Mouse (Mus musculus) embryonic facial prominence, embryonic 13.5 days (tissue): Measurements from ENCODE around the gene Pik3ip1. TPM values are rescaled to one million over a fixed set of nuclear protein-coding genes. Genes with fewer than 3 reads are reported as not detected.
A peak's percentile ranks its signal among the peaks of the same experiment; 100 is the strongest.

Experiments used
- ATAC-seq: fragments of 200-750 bp; cut with Nextera tagmentation; 2 replicates; pipeline ENCODE4 v1.8.0; 2017; ENCODE audit warnings: low read depth; ENCODE audit not compliant: insufficient number of reproducible peaks, insufficient read depth, low FRiP score, low TSS enrichment
- H3K27ac ChIP-seq: fragments of 300-500 bp; sonication (generic); 2 replicates; pipeline ENCODE4 v1.5.1; 2015; ENCODE audit warnings: moderate library complexity, mild to moderate bottlenecking, inconsistent platforms
- H3K27me3 ChIP-seq: fragments of 300-500 bp; sonication (generic); 2 replicates; pipeline ENCODE4 v1.6.1; 2015; ENCODE audit warnings: mild to moderate bottlenecking, inconsistent platforms
- H3K36me3 ChIP-seq: fragments of 300-500 bp; sonication (generic); 2 replicates; pipeline ENCODE4 v1.6.1; 2015; ENCODE audit warnings: mild to moderate bottlenecking, inconsistent platforms
- H3K4me1 ChIP-seq: fragments of 300-500 bp; sonication (generic); 2 replicates; pipeline ENCODE4 v1.6.1; 2015; ENCODE audit warnings: inconsistent platforms
- H3K4me2 ChIP-seq: fragments of 300-500 bp; sonication (generic); 2 replicates; pipeline ENCODE4 v1.6.1; 2015; ENCODE audit warnings: moderate library complexity, mild to moderate bottlenecking, inconsistent platforms
- H3K4me3 ChIP-seq: fragments of 300-500 bp; sonication (generic); 2 replicates; pipeline ENCODE4 v1.5.1; 2015; ENCODE audit warnings: mild to moderate bottlenecking, inconsistent platforms
- H3K9ac ChIP-seq: fragments of 300-500 bp; sonication (generic); 2 replicates; pipeline ENCODE4 v1.6.1; 2015; ENCODE audit warnings: mild to moderate bottlenecking, inconsistent platforms
- H3K9me3 ChIP-seq: fragments of 300-500 bp; sonication (generic); 2 replicates; pipeline ENCODE4 v1.6.1; 2016; ENCODE audit warnings: inconsistent platforms
- WGBS: fragments of 180-500 bp; shearing (Covaris S2); methylation state at CpG from one replicate; pipeline ENCODE4 v1.1.7; 2015; ENCODE audit warnings: mixed read lengths; 5-methylcytosine and 5-hydroxymethylcytosine counted together
- polyA plus RNA-seq: library from polyadenylated mRNA; unstranded; fragments of >200 nt; fragmentation: Nextera tagmentation; extraction: Ambion mirVana; gene quantifications from 2 replicates; pipeline ENCODE4 v1.2.1, GENCODE M21; 2015

Pik3ip1 gene
- polyA plus RNA-seq, 1 experiment from 2014 or later = 14.6 TPM

DNA sequence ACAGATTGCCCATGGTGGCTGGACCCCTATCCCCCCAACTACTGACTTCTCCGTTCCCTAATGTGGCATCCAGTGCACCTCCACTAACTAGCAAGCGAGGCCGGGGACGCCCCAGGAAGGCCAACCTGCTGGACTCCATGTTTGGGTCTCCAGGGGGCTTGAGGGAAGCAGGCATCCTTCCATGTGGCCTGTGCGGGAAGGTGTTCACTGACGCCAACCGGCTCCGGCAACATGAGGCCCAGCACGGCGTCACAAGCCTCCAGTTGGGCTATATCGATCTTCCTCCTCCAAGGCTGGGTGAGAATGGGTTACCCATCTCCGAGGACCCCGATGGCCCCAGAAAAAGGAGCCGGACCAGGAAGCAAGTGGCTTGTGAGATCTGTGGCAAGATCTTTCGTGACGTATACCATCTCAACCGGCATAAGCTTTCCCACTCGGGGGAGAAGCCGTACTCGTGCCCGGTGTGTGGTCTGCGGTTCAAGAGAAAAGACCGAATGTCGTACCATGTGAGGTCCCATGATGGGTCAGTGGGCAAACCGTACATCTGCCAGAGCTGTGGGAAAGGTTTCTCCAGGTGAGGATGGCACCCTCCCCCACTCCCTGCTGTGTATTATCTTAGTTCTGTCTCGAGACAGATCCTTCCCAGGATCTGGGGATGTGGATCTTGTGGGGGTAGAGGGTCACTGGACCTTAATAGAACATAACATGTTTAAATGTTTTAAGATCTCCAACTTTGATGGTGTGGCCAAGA is 38.7 kb upstream of the Pik3ip1 start:
- H3K36me3 ChIP-seq = peaks cover 40% of the 10 kb centered on the region
- H3K9me3 ChIP-seq = no peaks in the 10 kb centered on the region
- H3K27ac ChIP-seq = peak overlapping the region; percentile 100
- WGBS = under 1% methylated on average over 26 of the region's 26 CpGs
- H3K4me3 ChIP-seq = peak overlapping the region; percentile 79
- peak overlapping the region; percentile 99 for H3K9ac ChIP-seq
- peaks cover 52% of the 10 kb centered on the region for H3K4me1 ChIP-seq
- peak overlapping the region; percentile 99 for H3K4me2 ChIP-seq
- H3K27me3 ChIP-seq = no peaks in the 10 kb centered on the region
- no peak for ATAC-seq

DNA sequence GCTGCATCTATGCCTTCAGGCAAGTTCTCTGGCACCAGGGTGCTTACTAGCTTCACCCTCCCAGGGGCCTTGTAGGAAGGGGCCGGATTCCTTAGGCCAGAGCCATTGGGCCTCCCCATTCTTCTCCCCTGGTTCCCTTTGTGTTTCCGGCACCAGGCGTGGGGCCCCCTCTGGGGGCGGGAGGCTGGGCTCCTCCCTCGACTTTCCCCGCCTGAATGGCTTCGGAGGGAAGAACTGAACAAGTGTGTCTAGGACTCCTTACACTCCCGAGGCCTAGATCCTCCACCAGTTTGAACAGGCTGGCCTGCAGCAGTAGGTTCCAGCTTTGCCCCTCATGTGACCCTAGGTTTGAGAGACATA is 38.2 kb upstream of the Pik3ip1 start:
- Histone ChIP-seq H3K4me3 (peak overlapping the region; percentile 79), H3K9ac (peak overlapping the region; percentile 99), H3K4me1 (peaks cover 57% of the 10 kb centered on the region), H3K4me2 (peak overlapping the region; percentile 99), H3K9me3 (no peaks in the 10 kb centered on the region), H3K36me3 (peaks cover 45% of the 10 kb centered on the region), H3K27me3 (no peaks in the 10 kb centered on the region), H3K27ac (peak overlapping the region; percentile 100)
- ATAC-seq = no peak
- under 1% methylated on average over 8 of the region's 8 CpGs for WGBS

DNA sequence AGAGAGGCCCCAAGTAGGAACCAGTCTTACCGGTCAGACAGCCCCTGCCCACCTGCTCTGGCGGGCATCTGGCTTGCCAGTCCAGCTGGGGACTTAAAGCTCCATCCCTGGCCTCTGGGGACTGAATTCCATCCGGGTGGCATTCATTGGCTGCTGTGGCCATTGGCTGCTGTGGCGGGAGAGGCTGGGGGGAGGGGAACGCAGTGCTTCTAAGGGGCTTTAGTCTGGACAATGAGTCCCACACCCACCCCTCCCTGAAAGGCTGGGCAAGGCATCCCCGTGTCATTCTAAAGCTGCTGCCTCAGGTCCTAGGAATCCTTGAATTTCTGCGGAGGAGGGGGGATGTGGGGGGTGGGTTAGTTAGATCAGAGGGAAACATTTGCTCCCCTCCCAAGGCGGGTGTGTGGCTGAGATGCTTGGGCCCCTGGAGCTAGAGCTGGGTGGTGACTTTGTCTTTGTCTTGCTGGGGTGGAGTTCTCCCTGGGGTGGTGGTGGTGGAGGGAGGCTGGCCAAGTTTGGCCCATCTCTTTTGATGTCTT is 37.4 kb upstream of the Pik3ip1 start:
- peak overlapping the region; percentile 99 for H3K9ac ChIP-seq
- H3K4me1 ChIP-seq = peaks cover 56% of the 10 kb centered on the region
- peaks cover 53% of the 10 kb centered on the region for H3K36me3 ChIP-seq
- ATAC-seq = no peak
- H3K4me3 ChIP-seq = peak overlapping the region; percentile 79
- H3K4me2 ChIP-seq = peak overlapping the region; percentile 99
- H3K27ac ChIP-seq = peak overlapping the region; percentile 100
- WGBS = 2% methylated on average over 8 of the region's 8 CpGs
- H3K9me3 ChIP-seq = no peaks in the 10 kb centered on the region
- no peaks in the 10 kb centered on the region for H3K27me3 ChIP-seq

DNA sequence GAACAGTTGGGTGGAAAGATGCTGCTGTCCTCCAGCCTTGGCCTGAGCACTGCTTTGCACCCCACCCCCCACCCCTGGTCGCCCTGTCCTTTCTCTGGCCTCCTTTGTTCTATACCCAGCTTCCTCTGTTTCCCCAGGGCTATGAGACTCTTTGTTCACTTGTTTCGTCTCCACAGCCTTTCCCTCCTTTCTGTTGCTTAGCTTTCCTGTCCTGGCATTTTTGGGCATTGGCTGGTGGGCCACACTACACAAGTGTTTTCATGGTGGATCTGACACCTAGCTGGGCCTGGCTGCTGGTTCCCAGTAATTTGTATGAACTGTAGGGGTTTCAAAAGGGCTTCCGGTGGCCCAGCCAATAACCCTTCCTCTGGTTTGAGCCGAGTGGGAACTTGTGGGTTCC is 36.8 kb upstream of the Pik3ip1 start:
- peak overlapping the region; percentile 99 for H3K9ac ChIP-seq
- H3K27me3 ChIP-seq = no peaks in the 10 kb centered on the region
- WGBS = 31% methylated on average over 4 of the region's 4 CpGs
- H3K4me2 ChIP-seq = peak overlapping the region; percentile 99
- peaks cover 50% of the 10 kb centered on the region for H3K4me1 ChIP-seq
- peak overlapping the region; percentile 100 for H3K27ac ChIP-seq
- H3K36me3 ChIP-seq = peaks cover 58% of the 10 kb centered on the region
- H3K9me3 ChIP-seq = no peaks in the 10 kb centered on the region
- ATAC-seq = no peak
- H3K4me3 ChIP-seq = peak overlapping the region; percentile 79

DNA sequence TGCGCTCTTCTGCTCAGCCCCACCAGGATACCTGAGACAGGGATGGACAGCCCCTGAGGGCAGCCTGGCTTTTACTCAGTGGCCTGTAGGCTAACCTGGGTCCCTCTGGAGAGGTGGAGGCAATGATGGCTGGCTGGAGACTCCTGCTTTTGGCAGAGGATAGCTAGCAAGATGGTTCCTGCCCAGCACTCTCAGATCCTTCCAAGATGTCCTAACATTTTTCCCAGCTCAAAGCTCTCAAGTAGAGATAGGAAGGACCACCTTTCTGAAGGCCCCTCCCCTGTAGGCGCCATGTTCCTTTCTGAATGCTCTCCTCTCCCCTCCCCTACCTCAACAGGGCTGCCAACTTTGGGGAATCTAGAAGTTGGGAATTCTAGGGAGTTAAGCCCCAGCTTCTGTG is 35.6 kb upstream of the Pik3ip1 start:
- Histone ChIP-seq H3K36me3 (peaks cover 71% of the 10 kb centered on the region), H3K4me3 (0 out of 2 replicates have a peak overlapping the region, but pooled peaks have one; percentile 9), H3K9ac (peak overlapping the region; percentile 99; the same call in 1 of the 2 replicates), H3K27ac (no peak overlapping the region), H3K4me1 (peaks cover 50% of the 10 kb centered on the region), H3K27me3 (no peaks in the 10 kb centered on the region), H3K9me3 (no peaks in the 10 kb centered on the region), H3K4me2 (peak overlapping the region; percentile 99)
- ATAC-seq = no peak
- 94% methylated on average over 2 of the region's 2 CpGs for WGBS

DNA sequence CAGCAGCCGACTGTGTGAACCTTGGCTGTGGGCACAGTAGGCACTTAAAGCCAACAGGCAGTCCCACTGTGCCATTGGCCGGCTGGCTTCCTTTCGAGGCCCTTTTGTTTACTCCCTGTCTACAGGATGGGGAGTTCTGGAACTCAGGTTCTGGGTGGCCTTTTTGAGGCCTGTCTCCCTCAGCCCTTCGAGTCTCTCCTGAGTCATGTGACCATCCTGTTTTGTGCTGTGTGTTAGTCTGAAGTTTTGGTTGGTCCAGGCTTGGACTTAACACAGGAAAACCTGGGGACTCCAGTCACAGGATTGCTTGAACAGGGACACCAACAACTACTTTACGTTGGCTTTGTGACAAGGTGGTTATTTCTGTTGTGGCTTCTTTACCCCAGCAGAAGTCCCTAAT is 34.1 kb upstream of the Pik3ip1 start:
- ATAC-seq = no peak
- peaks cover 83% of the 10 kb centered on the region for H3K36me3 ChIP-seq
- 68% methylated on average over 5 of the region's 5 CpGs for WGBS
- no peak overlapping the region for H3K4me3 ChIP-seq
- H3K27me3 ChIP-seq = no peaks in the 10 kb centered on the region
- no peaks in the 10 kb centered on the region for H3K9me3 ChIP-seq
- H3K27ac ChIP-seq = no peak overlapping the region
- H3K9ac ChIP-seq = 0 out of 2 replicates have a peak overlapping the region, but pooled peaks have one; percentile 49
- H3K4me1 ChIP-seq = peaks cover 48% of the 10 kb centered on the region
- no peak overlapping the region for H3K4me2 ChIP-seq

DNA sequence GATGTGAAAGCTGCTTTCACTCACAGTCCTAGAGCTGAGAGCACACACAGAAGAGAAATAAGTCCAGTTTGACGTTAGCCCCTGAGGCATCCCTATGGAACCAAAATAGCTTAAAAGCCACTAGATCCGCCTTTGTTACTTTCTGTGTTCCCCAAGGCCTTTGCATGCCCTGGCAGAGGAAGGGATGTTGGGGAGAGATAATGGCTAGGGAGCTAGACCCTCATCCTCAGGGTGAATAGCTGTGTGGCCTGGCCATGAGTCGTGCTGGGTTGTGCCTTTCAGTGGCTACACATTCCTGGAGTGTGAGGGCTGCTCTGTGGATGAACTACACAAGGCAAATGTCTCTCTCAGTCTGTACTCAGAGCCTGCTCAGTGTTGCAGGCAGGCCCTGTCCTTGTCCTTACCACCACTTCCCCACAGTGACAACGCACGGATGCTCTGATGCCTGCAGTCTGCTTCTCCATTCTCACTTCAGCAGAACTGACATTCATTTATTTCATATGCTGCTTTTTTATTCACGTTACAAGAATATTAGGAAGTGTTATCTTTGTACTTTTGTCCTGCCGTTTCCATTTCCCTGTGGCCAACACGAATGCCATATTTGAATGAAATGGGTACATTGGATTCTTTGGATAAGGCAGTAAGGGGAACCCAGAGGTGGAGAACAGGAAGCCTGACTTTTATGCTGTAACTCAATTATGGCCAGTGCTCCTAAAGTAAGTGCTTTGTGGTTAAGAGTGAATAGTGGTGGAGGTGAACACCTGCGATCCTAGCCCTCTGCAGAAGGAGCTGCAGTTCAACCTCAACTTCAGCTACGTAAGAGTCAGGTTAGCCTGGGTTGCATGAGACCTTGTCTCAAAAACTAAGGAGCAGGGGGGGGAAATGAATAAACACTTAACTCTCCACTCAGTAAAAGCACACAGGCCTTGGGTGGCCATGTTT is 32.1 kb upstream of the Pik3ip1 start:
- no peak overlapping the region for H3K4me2 ChIP-seq
- H3K4me1 ChIP-seq = peaks cover 43% of the 10 kb centered on the region
- no peaks in the 10 kb centered on the region for H3K9me3 ChIP-seq
- H3K4me3 ChIP-seq = no peak overlapping the region
- no peaks in the 10 kb centered on the region for H3K27me3 ChIP-seq
- ATAC-seq = no peak
- H3K9ac ChIP-seq = 0 out of 2 replicates have a peak overlapping the region, but pooled peaks have one; percentile 21
- 84% methylated on average over 10 of the region's 10 CpGs for WGBS
- H3K27ac ChIP-seq = no peak overlapping the region
- H3K36me3 ChIP-seq = peaks cover 98% of the 10 kb centered on the region

DNA sequence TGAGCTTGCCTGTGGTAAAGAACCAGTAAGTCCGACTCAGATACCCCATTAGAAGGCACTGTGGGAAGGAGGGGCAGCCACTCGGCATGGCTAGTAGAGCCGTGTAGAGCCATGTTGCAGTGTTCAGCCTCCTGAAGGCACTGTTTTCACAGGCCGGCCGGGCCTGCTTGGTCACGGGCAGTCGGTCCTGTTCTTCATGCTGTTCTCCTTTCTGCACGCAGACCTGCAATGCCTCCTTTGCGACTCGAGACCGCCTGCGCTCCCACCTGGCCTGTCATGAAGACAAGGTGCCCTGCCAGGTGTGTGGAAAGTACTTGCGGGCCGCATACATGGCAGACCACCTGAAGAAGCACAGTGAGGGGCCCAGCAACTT is 31.4 kb upstream of the Pik3ip1 start:
- Histone ChIP-seq H3K27ac (no peak overlapping the region), H3K4me1 (peaks cover 37% of the 10 kb centered on the region), H3K9ac (no peak overlapping the region), H3K4me2 (no peak overlapping the region), H3K27me3 (no peaks in the 10 kb centered on the region), H3K36me3 (peaks cover 98% of the 10 kb centered on the region), H3K4me3 (no peak overlapping the region), H3K9me3 (no peaks in the 10 kb centered on the region)
- 89% methylated on average over 14 of the region's 14 CpGs for WGBS
- ATAC-seq = no peak

DNA sequence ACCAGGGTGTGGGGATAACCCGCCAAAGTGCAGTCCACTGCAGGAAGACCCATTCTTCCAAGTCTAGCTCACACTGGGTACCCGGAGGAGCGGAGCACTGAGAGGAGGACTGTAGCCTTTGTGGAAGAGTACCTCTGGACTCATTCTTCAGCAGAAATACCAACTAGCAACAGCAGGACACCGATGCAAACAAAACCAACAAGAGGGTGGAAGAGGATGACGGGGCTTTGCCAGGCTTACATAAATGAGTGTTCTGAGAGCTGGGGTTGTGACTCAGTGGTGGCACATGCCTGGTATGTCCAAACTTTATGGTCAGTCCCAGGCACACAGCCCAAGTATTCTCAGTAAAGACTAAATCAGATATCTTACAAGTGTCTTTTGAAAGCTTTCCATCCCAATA is 29.1 kb upstream of the Pik3ip1 start:
- 95% methylated on average over 5 of the region's 5 CpGs for WGBS
- Histone ChIP-seq H3K4me3 (no peak overlapping the region), H3K4me2 (no peak overlapping the region), H3K27me3 (no peaks in the 10 kb centered on the region), H3K36me3 (peaks cover 100% of the 10 kb centered on the region), H3K9ac (no peak overlapping the region), H3K9me3 (no peaks in the 10 kb centered on the region), H3K27ac (no peak overlapping the region), H3K4me1 (peaks cover 16% of the 10 kb centered on the region)
- ATAC-seq = no peak

DNA sequence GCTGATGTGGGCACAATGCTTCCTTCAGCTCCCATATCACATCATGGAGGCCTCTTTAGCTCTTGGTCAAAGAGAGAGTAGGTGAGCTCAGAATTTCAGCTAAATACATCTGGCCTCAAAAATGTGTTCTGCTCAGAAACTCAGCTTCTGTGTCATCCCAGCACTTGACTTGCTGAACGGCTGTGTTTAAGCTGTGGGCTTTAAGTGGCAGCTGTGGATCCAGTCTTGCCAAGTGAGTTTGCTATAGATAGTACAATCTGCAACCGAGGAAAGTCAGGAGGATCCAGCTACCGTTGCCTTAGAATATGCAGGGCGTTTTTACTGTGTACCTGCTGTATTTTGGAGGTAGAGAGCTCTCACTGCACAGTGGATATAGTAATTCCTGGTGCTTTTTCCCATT is 27.8 kb upstream of the Pik3ip1 start:
- Histone ChIP-seq H3K9ac (no peak overlapping the region), H3K27ac (no peak overlapping the region), H3K36me3 (peaks cover 100% of the 10 kb centered on the region), H3K4me1 (peaks cover 6% of the 10 kb centered on the region; the same call in 1 of the 2 replicates), H3K9me3 (no peaks in the 10 kb centered on the region), H3K27me3 (no peaks in the 10 kb centered on the region), H3K4me3 (no peak overlapping the region), H3K4me2 (no peak overlapping the region)
- WGBS = 87% methylated on average over 4 of the region's 4 CpGs
- ATAC-seq = no peak

DNA sequence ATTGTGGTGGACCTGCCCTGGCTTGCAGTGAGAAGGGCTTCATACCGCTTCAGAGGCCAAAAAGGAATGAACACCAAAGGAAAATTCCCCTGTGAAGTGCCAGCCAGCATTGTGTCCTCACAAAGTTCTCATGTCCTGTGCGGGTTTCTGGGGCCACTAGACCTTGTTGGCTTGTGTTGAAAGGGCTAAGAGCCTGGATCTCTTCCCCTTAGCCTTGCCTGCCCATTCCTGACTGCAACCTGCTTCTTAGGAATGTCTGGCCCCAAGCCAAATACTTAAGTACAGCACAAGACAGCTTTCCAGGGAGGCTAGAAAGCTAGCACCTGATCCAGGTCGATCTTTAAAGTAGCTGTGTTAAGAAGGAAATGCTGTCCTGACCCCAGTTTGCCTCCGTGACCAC is 27.4 kb upstream of the Pik3ip1 start:
- no peak for ATAC-seq
- Histone ChIP-seq H3K9me3 (no peaks in the 10 kb centered on the region), H3K4me1 (0 out of 2 replicates have a peak, but pooled peaks cover 6% of the 10 kb centered on the region), H3K4me2 (no peak overlapping the region), H3K9ac (no peak overlapping the region), H3K36me3 (peaks cover 100% of the 10 kb centered on the region), H3K27me3 (no peaks in the 10 kb centered on the region), H3K27ac (no peak overlapping the region), H3K4me3 (no peak overlapping the region)
- 81% methylated on average over 4 of the region's 4 CpGs for WGBS
